Mouse (Mus musculus): ENCODE measurements around the gene Golt1a.

Golt1a gene

GRCm38 (mm10) chr1:133347693-133348520 lies 38.3 kb downstream of the Golt1a start:
- DNase-seq = no peak

GRCm38 (mm10) chr1:133350210-133350609 lies 40.6 kb downstream of the Golt1a start, which contains the start of gene Ren1:
TSS of gene Ren1 (plus strand) at chr1:133350510.
- DNase-seq = no peak

GRCm38 (mm10) chr1:133351762-133352161 lies 42.2 kb downstream of the Golt1a start:
- DNase-seq = no peak

- DNase-seq = peak; percentile 77
These were observed 43.8 kb downstream of the Golt1a start for GRCm38 (mm10) chr1:133353371-133353809.

- no peak for DNase-seq
These were observed 45.9 kb downstream of the Golt1a start for GRCm38 (mm10) chr1:133355469-133355868.

GRCm38 (mm10) chr1:133355912-133356311 lies 46.3 kb downstream of the Golt1a start:
- no peak for DNase-seq

- DNase-seq = no peak
These were observed 46.7 kb downstream of the Golt1a start for GRCm38 (mm10) chr1:133356330-133356729.

GRCm38 (mm10) chr1:133361006-133361405 lies 51.4 kb downstream of the Golt1a start:
- no peak for DNase-seq

- no peak for DNase-seq
These were observed 52.5 kb downstream of the Golt1a start for GRCm38 (mm10) chr1:133362103-133362502.

- DNase-seq = peak; percentile 33
These were observed 53.8 kb downstream of the Golt1a start, which contains the start of gene Etnk2 for GRCm38 (mm10) chr1:133363276-133364021. TSS of gene Etnk2 (plus strand) at chr1:133363572.

GRCm38 (mm10) chr1:133364022-133364630 lies 54.5 kb downstream of the Golt1a start:
- DNase-seq = no peak

GRCm38 (mm10) chr1:133364890-133365289 lies 55.3 kb downstream of the Golt1a start:
- DNase-seq = no peak

- DNase-seq = no peak
These were observed 57.5 kb downstream of the Golt1a start for GRCm38 (mm10) chr1:133366951-133367605.

- no peak for DNase-seq
These were observed 58.2 kb downstream of the Golt1a start for GRCm38 (mm10) chr1:133367606-133368488.

GRCm38 (mm10) chr1:133368644-133369043 lies 59.0 kb downstream of the Golt1a start:
- no peak for DNase-seq

- no peak for DNase-seq
These were observed 60.8 kb downstream of the Golt1a start for GRCm38 (mm10) chr1:133370352-133370751.

GRCm38 (mm10) chr1:133371431-133371830 lies 61.8 kb downstream of the Golt1a start:
- no peak for DNase-seq

- no peak for DNase-seq
These were observed 62.5 kb downstream of the Golt1a start for GRCm38 (mm10) chr1:133372113-133372512.

Measured in cerebellum, adult 9-10 months (tissue).